Mouse (Mus musculus): ENCODE measurements around the gene Slc5a11.

DNA sequence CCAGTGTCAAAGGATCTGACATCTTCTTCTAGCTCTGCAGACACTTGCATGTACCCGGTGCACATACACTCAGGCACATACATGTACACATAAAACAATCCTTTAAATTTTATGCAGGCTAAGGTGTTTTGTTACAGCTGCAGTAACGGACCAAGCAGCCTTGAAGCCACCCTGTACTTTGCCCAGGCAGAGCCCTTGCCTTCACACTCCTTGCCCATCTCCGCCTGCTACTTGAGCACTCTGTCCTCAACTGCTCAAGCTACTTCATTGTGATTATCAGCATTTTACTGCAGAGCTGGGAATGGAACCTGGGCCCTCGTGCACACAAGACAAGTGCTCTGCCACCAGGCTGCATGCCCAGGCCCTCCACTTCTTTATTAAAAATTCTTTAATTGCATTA is 10.6 kb downstream of the Slc5a11 start:
- no peak for TF ChIP-seq CTCF (IDR thresholded peaks at IDR 0.05; ENCODE audit: extremely low read depth, insufficient read depth, low read length)
- TF ChIP-seq POLR2A (IDR thresholded peaks at IDR 0.05; ENCODE audit: extremely low read depth, insufficient read depth, low read length), result no peak

Measured in cortical plate, adult 2 months (tissue).